Mouse (Mus musculus): Measurements from ENCODE around the gene Dact3. TPM values are rescaled to one million over a fixed set of nuclear protein-coding genes. Genes with fewer than 3 reads are reported as not detected.

Gene Dact3
- total RNA-seq (2023), result not detected

DNA sequence AGATGAGACGGTGACA, at the start of gene Dact3:
TSS of gene Dact3 (plus strand) at position 8 of the 16 bp plus-strand sequence.

GRCm38 (mm10) chr7:16842645-16843063, 32.5 kb upstream of the Dact3 start, which contains the start of gene Prkd2:
TSS of gene Prkd2 (plus strand) at chr7:16842902.

DNA sequence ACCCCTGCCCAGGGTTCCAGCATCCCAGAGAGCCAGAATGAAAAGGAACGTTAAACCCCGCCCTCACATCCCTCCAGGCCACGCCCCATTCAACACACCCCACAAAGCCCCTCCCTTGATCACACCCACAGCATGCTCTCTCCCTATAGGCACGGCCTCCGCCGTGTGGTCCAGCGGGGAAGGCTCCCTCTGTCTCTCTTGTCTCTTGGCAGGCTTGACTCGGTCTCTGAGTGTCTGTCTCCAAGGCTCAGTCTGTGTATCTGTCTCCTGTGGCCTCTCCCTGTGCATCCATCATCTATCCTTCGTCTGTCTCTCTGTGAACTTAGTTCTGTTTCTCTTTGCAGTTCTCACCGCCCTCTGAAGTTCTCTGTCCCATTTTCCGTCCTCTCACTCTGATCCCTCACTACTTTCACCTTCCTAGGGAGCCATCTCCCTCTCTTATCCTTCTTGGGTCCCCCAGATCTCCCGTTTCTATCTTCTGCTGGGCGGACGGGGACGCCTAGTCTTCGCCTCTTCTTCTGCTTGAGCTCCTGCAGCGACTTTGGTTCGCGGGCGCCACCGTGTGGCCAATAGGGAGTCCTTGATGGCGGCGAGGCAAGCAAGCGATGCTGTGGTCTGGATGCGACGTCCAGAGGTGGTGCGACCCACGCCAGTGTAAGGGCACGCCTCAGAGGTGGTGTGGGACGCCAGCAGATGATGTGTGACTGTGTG, 16.7 kb downstream of the Dact3 start, which contains the start of gene Gng8:
TSS of gene Gng8 (plus strand) at position 146 of the 711 bp plus-strand sequence.

GRCm38 (mm10) chr7:16906281-16906680, 31.2 kb downstream of the Dact3 start, which contains the start of gene Ptgir:
TSS of gene Ptgir (plus strand) at chr7:16906490.

DNA sequence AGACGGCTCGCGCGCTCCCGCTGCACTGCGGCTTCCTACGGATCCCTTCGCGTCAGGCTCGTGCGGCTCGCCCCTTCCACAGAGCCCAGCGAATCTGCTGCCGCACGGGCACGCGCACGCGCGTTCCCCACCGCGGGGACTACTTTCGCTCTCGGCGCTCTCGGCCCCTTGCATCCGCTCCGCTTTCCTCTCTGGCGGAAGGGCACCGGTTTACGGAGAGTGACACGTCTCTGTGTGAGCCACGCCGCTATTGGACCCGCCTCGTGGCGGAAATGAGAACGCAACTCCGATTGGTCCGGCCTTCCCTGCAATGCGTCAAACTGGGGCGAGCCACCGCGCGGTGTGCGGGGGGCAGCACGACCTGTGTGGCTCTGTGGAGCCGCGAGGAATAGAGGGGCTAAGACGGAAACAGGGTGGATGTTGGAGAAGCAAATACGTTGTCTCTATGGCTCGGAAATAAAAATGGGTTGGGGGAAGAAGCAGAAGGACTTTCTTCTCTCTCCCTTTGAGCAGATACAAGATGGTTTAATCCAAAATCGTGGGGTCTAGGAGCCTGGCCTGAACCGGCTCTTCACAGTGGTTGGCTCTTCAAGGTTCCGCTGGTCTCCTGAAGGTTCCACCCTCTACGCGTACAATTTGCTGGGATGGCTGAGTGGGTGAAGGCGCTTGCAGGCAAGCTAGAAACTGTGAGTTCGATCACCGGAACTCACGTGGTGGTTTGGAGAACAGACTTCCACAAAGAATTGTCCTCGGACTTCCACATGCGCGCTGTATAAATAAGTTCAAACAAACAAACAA, 49.1 kb downstream of the Dact3 start, which contains the start of gene Calm3:
TSS of gene Calm3 (minus strand) at position 78 of the 798 bp plus-strand sequence.

Other genes starting within 250 kb of the Dact3 start
- gene Ceacam15, start 199.6 kb upstream of the Dact3 start, total RNA-seq (2023), result not detected
- gene Ceacam9, start 153.4 kb upstream of the Dact3 start, total RNA-seq (2023), result not detected
- gene Ap2s1, start 136.9 kb upstream of the Dact3 start, total RNA-seq (2023), result 100 to 1,000 TPM; 141 to 154 TPM
- gene Slc1a5, start 94.0 kb upstream of the Dact3 start, total RNA-seq (2023), result 10 to 100 TPM; 37.3 to 44.7 TPM
- 10 to 100 TPM; 59.5 to 67.7 TPM for gene Strn4, start 59.4 kb upstream of the Dact3 start, total RNA-seq (2023)
- 10 to 100 TPM; 13.8 to 16.2 TPM for gene Fkrp, start 58.6 kb upstream of the Dact3 start, total RNA-seq (2023)
- gene Prkd2, start 32.4 kb upstream of the Dact3 start, total RNA-seq (2023), result 10 to 100 TPM; 44.6 to 59.5 TPM
- gene Gng8, start 16.5 kb downstream of the Dact3 start, total RNA-seq (2023), result not detected
- gene Ptgir, start 31.2 kb downstream of the Dact3 start, total RNA-seq (2023), result 10 to 100 TPM; 29.5 to 31.3 TPM
- gene Calm3, start 48.8 kb downstream of the Dact3 start, total RNA-seq (2023), result 100 to 1,000 TPM; 202 to 213 TPM
- gene Pnmal2, start 69.4 kb downstream of the Dact3 start, total RNA-seq (2023), result not detected
- not detected for gene Pnmal1, start 84.4 kb downstream of the Dact3 start, total RNA-seq (2023)
- under 1 TPM in 1 of 2 experiments, not detected in 1; 0.07 TPM for gene Gm42372, start 107.8 kb downstream of the Dact3 start, total RNA-seq (2023)
- gene Ccdc8, start 117.4 kb downstream of the Dact3 start, total RNA-seq (2023), result under 1 TPM; 0.20 to 0.29 TPM
- gene Ppp5c, start 152.6 kb downstream of the Dact3 start, total RNA-seq (2023), result 10 to 100 TPM; 34.7 to 45.5 TPM
- under 1 TPM; 0.22 to 0.76 TPM for gene Hif3a, start 187.1 kb downstream of the Dact3 start, total RNA-seq (2023)
- gene Psg16, start 198.7 kb downstream of the Dact3 start, total RNA-seq (2023), result under 1 TPM in 1 of 2 experiments, not detected in 1; 0.07 TPM